Mouse (Mus musculus) c-Kit-positive CD71-negative TER-119-negative erythroid progenitor cells, embryonic 14.5 days (primary cell): ENCODE data around the gene Urah.

Source experiments
- DNase-seq: peaks from one replicate; pipeline ENCODE4 v3.0.0-alpha.2; 2013; ENCODE audit warnings: low read depth

The Urah gene

GRCm38 (mm10) chr7:140840750-140841735 lies 6.2 kb downstream of the Urah start:
- no peak for DNase-seq

- no peak for DNase-seq
These were observed 9.0 kb downstream of the Urah start for GRCm38 (mm10) chr7:140843806-140844205.

GRCm38 (mm10) chr7:140844905-140845665 lies 10.3 kb downstream of the Urah start, which contains the start of gene Scgb1c1:
Gene Scgb1c1 (plus strand): TSS chr7:140845547.
- DNase-seq = peak; percentile 88

DNA sequence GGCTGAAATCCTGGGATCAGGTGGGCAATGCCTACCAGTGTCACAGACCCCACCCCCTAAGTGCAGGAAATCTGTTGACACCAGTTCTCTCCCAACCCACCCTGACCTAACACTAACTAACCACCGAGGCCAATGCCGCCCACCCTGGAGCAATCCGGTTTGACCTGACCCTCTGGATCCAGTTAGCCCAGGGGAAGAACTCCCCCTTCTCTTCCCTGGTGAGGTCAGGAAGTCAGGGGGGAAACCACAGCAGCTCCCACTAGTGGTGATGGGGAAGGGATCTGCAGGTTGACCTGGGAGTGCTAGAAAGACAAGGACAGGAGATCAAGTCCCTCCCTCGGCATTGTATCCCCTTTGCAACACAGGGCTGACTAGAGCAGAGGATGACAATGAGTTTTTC lies 10.9 kb downstream of the Urah start:
- no peak for DNase-seq

- no peak for DNase-seq
These were observed 11.9 kb downstream of the Urah start for GRCm38 (mm10) chr7:140846676-140847075.

DNA sequence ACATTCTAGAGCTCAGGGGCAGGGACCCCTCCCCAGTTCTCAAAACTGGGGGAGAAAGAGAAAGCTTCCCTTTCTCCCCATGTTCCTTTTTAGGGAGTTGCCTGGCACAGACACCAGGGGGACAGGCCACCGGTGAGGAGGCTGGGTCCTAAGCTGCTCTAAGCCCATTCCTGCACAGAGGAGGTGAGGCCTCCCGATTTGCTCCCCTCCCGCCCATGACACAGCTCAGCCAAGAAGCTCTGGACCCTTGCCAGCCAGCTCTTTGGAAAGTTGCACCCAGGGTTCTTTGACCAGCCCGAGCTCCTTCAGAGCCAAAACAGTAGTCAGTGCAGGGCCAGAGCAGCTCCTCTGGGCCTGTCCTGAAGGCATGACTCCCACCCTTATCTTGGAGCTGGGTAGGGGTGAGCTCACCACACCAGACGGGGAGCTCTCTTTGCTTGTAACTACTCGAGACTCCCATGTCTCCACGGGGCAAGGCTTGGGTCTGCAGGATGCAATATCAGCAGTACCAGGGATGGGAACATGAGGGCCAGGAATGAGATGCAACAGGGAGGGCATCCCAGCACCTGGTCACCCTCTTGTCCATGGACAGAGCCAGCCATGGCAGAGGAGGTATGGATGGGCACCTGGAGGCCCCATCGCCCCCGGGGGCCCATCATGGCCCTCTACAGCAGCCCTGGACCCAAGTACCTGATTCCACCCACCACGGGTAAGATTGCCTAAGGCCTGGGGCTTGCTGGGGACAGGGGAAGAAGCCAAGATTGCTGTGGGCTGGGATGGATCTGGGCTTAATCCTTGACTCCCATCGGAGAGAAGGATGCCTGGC lies 13.2 kb downstream of the Urah start, which contains the start of gene Odf3:
Gene Odf3, plus strand, starts transcription at position 51 of the 826 bp plus-strand sequence.
- DNase-seq = no peak

GRCm38 (mm10) chr7:140848591-140848990 lies 13.8 kb downstream of the Urah start:
- DNase-seq = no peak

GRCm38 (mm10) chr7:140851916-140852315 lies 17.1 kb downstream of the Urah start:
- DNase-seq = no peak

DNA sequence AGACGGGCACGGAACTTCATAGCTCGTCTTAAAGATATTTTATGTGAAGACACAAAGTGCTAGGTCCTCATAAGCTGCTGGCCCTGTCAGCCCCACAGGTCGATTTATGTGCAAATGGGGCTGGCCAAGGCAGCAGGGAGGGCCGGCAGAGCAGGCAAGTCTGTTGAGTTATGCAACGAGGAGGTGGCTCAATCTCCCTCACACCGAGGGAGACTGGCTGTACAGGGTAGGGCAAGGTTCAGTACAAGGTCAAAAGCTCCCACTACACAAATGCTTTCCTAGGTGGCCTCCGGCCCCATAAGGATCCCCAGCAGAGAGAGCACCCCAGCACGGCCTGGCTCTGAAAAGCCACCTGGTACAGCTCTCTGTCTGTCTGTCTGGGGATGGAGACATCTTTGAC lies 18.6 kb downstream of the Urah start:
- DNase-seq = no peak

DNA sequence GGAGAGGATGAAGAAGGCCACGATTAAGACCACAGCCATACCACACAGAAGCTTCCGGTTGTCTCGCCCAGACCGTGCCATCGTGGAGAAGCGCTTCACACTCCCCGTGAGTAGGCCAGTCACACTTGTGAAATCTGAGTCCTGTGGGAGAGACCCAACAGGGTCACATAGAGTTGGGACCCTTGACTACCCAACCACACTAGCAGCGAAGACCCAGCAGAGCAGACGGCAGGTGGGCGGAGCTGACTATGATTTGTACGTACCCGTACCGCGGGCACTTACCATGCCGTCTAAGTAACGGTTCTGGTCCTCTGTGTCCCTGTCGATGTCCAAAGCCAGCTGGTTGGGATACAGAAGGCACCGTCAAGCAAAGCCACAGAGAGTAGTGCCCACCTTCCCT lies 19.7 kb downstream of the Urah start:
- no peak for DNase-seq

GRCm38 (mm10) chr7:140855181-140855580 lies 20.4 kb downstream of the Urah start:
- no peak for DNase-seq

DNA sequence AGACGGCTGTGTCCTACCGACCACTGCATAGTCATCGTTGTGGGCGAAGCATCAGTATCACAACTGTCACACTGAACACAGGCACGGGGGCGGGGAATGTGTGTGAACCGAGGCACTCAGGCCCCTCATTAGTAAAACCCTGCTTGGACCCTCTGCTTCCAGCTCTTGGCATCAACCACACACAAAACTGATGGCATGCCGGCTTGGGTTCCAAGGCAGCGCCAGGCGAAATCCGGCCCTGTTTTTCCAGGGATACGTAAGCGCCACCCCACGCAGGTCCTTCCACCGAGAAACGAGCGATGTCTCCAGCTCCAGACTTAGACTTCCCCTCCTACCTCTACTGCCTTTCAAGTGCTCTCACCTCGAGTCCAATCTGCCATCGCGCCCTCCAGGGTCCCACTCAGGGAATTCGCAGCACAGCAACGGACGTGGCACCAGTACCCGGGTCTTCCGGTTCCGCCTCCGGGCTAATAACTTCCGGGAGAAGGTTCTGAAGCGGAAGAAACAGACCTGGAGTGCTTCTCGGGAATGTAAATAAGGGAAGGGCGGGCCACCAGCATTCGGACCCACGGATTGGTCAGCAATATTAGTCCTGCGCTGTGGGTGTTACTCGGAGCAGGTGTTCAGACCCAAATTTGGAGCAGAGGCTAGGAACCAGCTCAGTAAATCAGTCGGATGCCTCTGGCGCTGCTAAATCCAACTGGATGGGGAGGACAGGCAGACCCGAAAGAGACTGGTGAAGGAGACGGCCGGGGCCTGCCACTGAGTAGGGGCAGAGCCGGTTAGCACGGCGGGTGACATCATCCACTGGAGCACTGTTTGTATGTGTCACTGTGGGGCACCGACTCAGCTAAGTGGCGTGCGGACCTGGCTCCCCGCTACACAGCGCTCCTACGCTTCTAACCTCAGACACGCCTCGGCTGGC lies 21.3 kb downstream of the Urah start, which contains the start of gene Gm45785:
Gene Gm45785, minus strand, starts transcription at position 472 of the 925 bp plus-strand sequence.
- peak; percentile 82 for DNase-seq

DNA sequence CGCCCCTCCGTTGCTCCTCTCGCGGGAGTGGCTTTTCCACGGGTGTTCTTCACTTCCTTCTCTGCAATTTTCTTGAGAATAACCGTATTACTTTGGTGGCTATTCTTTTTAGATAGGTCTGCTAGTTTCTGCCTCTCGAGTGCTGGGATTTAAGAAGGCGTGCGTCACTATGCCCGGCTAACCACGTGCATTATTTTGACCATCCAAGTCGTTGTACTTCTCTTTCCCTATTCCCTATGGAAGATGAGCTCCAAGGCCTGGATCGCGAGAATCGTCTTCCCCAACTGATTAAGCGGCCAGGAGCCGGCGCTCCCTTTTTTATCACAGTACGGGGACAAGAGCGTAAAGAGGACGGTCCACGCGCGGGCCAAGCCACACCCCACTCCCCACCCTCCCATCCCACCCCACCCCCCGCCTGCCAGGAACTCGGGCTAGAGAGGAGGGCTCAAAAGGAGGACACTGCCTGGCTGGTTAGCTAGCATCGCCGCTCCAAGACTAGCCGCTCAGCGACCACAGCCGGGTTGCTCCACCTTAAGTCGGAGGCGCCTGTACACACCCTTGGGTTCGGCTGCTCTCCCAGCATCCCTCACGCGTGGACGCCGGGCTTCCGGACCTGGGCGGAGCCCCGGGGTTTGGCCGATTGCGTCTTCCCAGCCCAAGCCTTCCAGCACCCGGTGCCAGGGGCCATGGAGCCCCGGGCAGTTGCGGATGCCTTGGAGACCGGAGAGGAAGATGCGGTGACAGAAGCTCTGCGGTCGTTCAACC lies 22.1 kb downstream of the Urah start, which contains the start of gene Ric8a:
Gene Ric8a, plus strand, starts transcription at position 173 of the 765 bp plus-strand sequence.
- DNase-seq = peak; percentile 74

DNA sequence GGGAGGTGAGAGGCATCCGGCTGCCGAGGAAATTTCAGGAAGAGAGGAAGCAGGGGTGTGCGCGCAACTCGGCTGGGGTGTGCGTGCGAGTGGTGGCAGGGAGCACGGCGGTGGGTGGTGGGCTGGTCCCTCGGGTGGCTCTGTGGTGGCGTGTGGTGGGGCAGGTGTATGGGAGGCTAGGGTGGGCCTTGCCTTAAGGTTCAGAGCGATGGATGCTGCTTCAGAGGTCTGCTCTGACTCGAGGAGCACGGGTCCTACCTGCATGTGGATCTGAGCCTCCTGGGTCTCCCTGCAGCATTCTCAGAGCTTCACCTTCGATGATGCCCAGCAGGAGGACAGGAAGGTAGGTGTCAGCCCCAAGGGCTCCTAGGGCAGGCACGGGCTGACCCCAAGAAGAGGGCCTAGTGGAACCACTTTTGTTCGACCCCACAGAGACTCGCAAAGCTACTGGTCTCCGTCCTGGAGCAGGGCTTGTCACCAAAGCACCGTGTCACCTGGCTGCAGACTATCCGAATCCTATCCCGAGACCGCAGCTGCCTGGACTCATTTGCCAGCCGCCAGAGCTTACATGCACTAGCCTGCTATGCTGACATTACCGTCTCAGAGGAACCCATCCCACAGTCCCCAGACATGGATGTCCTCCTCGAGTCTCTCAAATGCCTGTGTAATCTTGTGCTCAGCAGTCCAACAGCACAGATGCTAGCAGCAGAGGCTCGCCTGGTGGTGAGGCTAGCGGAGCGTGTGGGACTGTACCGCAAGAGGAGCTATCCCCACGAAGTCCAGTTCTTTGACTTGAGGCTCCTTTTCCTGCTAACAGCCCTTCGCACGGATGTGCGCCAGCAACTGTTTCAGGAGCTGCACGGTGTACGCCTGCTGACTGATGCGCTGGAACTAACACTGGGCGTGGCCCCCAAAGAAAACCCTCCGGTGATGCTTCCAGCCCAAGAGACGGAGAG lies 23.0 kb downstream of the Urah start, which contains the start of gene Bet1l:
Gene Bet1l, minus strand, starts transcription at position 28 of the 956 bp plus-strand sequence.
- DNase-seq = no peak

- no peak for DNase-seq
These were observed 23.9 kb downstream of the Urah start for GRCm38 (mm10) chr7:140858746-140859145.

GRCm38 (mm10) chr7:140859997-140860396 lies 25.2 kb downstream of the Urah start:
- no peak for DNase-seq

DNA sequence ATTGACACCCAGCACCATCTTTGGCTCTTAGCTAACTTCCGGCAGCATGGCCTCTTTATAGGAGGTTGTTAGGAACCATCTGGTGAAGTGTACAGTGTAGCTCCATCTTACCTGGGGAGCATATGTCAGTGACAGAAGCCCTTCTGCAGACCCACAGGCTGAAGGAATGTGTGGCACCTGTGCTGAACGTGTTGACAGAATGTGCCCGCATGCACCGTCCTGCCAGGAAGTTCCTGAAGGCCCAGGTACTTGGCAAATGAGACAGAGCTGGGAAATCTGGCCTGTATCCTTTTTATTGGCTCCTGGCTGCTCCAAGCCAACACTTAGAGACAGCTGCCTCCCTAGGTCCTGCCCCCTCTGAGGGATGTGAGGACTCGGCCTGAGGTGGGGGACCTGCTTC lies 25.9 kb downstream of the Urah start:
- DNase-seq = no peak

DNA sequence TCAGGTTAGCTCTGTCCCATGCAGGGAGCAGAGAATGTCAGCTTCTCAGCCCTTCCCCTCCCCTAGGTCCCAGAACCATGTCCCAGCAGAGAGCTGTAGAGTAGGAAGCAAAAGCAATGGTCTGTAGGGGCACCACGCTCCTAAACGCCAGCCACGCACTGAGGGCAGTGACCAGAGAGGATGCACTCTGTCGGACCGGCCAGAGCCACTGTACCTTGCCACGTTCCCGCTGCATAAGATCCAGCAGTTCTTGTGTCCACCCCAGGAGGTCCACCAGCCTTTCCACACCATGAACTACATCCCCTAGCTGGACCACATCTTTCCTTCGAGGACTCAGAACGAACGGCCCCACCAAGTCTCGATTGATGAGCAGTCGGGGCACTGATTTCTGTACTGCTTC lies 29.9 kb downstream of the Urah start:
- no peak for DNase-seq
